Mouse (Mus musculus) left cerebral cortex, adult 8-10 months (tissue): ENCODE measurements around the gene Lrrc72. TPM values are rescaled to one million over a fixed set of nuclear protein-coding genes. Genes with fewer than 3 reads are reported as not detected.
A peak's percentile ranks its signal among the peaks of the same experiment; 100 is the strongest.
"Not testable (repeated sequence)": the region's sequence is repeated elsewhere in the genome, so short reads cannot be mapped to it uniquely, and the experiment has no call there.

ENCODE experiments used
- DNase-seq, 2 experiments: peaks; one replicate each; pipeline ENCODE4 v3.0.0; 2022; ENCODE audit warnings: low spot score in 2 of 2
- total RNA-seq, 4 experiments: library from RNA; stranded (reverse); gene quantifications; 2 replicates each; pipeline ENCODE4 v1.2.4; 2022

Gene Lrrc72
- not detected for total RNA-seq

DNA sequence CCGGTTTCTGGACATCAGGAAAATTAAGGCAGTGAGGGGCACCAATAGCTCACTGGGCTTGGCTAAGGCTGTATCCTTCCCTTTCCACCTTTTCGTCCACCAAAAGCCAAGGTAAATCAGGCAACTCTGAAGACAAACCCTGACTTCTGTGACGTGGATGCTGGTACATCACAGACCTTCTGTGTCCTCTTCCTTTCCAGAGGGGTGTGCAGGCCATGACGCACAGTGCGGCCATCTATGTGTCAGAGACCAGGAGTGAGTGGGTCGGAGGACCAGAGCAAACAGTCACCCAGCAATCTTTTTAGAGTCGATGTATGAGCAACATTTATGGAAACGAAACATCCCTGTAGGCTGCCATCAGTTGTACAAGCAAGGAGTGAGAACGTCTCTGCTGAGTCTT is at the start of gene Lrrc72:
TSS of gene Lrrc72 (minus strand) at position 101 of the 400 bp plus-strand sequence.
- no peak for DNase-seq

DNA sequence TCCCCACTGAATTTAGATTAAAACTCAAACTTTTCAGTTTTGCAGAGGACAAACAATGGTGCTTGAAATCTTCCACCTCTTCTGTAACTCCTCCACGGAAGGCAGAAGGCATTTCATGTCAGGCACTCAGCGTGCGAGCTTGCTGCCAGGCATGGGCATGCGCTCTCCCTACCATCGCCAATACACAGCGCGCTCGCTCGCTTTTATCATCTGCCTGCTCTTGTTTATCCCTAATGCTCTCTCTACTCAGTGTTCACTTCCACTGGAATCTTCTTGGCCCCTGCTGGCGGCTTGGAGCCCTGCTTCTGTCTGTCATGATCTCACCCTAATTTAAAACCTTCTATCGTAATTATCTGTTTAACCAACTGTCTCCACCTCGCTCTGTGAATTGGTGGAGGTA is 49.1 kb upstream of the Lrrc72 start:
- no peak for DNase-seq

DNA sequence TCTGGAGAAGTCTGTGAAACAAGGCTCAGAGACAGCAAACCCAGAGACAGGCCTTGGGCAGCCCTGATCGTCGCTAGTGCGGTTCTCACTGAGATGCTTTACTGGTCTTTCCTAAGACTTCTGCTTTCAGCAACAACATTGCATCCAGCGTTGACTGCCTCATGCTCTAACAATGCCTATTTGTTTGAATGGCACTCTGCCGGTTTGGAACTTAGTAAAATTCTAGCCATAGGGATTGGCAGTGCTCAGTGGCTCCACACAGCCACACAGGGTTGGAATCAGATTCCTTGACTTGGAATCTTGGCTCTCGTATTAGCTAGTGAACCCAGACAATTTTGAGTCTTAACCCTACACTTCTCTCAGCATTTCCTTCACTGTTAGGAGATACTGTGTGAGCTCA is 38.1 kb upstream of the Lrrc72 start:
- no peak for DNase-seq

DNA sequence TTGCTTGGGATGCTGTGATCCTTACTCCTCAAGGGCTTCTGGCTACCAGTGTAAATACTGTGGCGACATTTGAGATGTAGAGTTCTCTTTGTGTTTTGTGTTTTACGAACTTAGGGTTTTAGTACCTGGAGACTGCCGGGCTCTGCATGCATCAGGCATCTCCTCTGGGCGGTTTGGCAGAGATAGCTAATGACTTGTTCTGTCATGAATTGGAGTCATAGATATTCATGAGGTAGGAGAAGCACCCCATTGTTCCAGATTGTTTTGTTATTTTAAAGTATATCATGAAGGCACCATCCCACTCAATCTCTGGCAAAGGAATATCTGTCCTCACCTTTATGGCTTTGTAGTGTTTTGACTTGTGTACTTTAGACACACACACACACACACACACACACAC is 37.3 kb upstream of the Lrrc72 start:
- no peak for DNase-seq

DNA sequence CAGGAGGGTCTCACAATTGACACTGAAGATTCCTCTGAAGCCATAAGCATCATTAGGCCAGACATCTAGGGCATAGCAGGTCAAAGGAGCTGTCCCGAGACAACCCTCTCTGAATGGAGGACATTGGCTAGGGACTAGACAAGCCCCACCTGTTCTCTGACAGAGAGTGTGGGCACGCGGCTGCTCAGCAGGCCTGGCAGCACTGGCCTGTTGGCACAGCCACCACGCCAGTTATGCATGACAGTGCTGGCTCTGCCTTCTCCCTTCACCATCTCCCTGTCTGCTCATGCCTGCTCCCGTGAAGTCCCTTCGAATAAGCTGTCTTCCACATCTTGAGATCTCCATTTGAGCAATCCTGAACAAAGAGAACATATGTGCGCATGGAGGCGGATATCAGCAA is 36.4 kb upstream of the Lrrc72 start:
- no peak for DNase-seq

DNA sequence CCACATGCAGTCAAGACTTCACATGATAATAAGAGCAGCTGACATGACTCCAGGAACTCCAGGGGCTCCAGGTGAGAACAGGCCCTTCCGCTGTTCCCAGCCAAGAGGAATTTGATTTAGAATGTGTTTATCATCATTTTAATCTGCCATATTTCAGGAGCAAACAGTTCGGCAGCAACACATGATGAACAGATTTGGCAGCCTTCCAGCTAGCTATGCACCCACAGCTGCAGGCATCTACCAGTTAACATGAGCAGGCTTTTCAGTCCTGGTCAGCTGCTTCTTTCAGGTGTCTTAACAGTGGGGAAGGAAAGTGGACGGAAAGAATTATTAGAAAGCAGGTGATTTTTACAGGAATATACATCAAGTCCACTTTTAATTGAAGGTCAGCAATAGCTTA is 21.6 kb upstream of the Lrrc72 start:
- DNase-seq, result no peak

DNA sequence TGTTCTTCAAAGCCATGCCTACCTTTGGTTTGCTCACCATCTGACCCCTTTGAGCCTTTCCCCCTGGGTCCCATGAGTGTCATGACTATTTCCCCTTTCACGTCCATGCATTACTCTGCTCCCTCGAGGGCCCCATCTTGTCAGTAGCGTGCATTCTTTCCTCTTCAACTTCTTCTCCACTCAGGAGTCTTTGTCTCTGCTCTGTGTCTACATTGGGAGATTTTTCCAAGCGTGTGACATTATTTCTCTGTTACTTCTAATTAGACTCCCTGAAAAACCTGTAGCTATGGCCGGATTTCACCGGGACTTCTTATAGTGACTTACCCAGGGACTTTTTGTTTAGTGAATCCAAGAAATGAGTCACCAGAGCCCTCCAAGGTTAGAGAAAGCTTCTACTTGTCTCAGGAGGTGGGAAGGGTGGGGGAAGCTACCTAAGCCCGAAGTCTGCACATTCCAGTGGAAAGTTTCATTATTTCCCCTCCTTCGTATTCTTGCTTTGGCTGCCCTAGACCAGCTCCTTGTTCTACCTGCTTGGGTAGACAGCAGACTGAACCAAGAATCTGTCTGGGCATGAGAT is 14.6 kb upstream of the Lrrc72 start:
- DNase-seq, result no peak

DNA sequence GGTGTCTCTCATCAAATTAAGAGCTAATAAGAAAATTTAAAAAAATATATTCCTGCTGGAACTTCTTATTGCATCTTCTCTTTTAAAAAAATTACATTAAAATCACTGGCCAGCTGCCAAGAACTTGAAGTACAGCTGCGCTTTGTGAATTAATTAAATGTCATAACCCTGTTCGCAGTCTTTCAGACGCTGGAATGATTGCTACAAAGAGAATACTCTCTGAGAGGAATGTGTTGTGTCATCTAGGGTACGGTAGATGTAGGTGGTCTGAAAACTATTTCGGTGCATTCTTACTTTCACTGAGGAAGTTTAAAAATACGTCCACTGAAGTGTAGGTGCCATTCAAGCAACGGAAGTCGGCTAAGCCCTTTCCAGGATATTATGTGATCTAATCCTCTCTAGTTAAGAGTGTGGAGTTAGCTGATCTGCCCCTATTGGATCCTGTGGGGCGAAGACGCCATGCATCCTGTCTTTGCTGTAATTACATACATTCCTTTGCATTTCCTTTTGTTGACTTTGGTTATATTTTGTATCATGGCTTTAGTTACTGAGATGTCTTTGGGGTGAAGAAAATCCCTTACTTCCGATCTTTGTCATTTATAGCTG is 9.0 kb upstream of the Lrrc72 start:
- DNase-seq, result no peak

DNA sequence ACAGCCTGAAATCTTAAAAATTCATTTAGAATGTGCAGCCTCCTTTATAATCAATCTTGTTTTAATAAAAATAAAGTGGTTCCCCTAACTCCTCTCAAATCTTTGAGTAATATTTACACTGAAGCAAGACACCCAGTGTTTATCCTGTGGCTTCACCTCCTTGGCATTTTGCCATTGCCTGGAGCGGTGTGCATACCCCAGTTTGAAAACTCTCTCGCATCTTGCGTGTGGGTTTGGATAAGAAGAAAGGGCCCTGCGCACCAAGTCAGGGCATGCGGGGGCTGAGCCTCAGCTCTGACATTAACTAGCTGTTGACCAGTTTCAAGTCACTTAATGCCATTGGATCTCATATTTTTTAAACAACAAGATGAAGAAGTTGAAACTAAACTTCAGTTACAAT is 2.2 kb upstream of the Lrrc72 start:
- DNase-seq, result no peak

DNA sequence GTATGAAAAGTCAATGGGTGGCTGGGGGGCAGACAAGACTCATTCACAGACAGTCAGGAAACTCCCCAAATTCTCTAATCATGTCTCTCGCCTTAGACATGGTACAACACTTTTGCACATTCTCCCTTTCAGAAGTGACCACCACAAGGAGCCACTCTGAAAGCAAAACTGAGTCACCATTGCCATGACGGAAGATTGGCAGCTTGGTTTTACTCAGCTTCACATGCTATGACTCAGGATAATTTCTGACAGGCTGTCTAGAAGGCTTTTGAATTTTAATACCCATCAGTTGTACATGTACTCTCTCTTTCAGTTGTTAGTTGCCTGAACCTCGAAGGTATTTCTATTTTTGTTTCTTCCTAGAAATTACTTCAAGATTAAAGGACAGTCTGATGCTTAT is 12.0 kb downstream of the Lrrc72 start:
- DNase-seq, result no peak

DNA sequence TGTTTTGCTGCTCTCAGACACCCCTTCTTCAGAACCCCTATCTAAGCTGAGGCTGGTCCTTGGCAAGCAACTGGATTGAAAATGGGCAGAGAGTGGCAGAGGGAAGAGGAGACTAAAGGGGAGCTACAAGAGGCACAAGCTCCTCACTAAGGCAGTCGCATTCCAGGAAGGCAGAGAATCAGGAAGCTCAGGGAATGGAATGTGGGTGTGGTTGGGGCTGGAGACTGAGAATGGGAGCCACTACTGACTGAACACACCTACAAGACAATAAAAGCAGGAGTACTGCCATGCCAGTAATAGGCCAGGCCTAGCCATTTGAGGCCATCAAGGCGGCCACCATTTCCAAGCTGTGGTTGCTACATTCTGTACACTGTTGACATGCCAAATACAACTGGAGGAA is 21.8 kb downstream of the Lrrc72 start:
- no peak for DNase-seq

DNA sequence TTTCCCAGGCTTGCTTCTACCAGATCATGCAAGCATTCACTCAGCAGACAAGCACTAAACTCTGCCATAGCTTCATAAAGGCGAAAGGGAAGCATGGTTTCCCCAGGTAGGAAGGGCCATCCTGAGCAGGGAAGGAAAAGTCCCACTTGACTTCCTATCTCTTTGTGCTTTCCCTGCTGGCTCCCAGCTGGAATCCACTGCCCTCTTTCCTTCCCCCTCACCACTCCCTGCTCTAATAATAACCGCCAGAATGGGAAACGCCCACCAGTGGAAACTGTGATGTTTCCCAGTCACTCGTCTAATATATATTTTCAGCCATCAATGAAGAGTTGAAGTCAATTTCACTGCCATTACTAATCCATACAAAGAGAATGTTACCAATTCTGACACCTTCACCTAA is 28.8 kb downstream of the Lrrc72 start:
- DNase-seq, result no peak

DNA sequence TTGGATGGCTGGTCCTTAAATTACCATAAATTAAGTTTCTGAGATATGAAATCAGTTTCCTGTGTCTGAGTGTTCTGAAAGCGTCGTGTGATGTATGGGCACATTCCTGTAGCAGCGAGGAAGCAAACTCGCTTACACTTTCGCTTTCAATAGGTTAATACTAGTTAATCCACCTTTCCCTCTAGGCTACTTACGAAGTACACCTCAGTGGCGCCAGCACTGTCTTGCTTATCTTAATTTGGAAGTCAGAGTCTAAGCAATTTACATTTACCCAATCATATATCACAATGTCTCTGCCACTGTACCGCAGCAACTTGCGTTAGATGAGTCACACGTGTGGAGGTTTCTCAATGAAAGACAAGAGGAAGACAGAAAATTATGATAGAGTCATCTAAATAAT is 36.3 kb downstream of the Lrrc72 start:
- no peak for DNase-seq

DNA sequence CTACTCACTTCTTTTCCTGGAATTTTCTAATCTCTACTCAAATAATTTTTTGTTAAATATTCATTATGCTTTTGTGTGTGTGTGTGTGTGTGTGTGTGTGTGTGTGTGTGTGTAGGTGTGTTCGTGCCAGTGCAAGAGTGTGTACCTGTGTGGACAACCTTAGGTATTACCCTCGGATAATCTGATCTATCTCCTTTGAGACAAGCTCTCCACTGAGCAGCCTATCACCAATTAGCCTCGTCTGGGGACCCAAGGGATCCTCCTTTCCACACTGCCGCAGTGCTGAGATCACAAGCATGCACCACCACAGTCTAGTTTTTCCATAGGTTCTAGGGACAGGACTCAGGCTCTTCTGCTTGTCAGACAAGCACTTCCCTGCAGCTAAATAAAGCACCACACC is 37.0 kb downstream of the Lrrc72 start:
- no peak for DNase-seq

DNA sequence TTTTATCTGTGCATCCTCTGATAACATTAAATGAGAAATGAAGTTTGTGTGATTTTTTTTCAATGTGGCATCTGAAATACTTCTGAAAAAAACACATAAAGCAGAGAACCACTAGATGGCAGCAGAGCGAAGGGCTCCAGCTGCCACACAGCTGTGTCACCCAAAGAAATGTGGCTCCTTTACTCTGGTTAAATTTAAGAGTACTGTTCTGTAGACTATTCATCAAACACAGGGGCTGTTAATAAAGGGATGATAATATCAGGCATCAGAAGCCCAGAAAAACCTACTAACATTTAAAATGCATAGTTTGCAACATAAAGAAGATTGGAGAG is 38.1 kb downstream of the Lrrc72 start:
- no peak for DNase-seq

DNA sequence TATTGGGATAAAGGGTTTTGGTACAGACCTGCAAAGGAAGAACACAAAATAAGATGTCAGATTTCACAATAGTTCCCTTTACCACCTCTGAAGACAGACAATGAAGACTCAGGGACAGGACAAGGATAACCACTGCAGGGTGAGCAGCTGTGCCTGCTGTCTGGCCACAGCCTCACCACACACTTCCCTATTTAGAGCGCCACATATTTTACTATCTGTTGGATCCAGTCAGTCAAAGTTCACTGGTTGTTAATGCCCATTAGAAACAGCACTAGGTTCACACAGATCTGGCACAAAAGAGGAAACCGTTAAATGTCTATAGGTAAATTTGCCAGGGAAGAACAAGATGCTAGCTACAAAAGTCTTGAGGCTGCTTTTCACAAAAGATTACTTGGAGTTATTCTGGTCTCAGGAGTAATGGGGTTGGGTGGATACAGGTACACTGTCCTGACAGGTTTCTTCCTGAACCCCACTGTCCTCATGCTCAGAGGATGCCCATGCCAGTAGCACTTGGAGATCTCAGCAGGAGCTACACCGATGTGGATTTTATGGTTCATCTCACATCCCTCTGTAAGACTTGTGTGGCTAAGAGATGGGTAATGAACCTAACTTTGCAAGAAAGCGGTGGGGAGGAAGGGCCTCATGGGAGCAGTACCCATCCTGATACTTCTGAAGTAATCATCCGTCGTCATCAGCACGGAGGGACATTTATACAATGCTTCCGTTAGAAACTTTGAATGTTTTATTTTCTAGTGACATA is 38.6 kb downstream of the Lrrc72 start:
- DNase-seq, result no peak

DNA sequence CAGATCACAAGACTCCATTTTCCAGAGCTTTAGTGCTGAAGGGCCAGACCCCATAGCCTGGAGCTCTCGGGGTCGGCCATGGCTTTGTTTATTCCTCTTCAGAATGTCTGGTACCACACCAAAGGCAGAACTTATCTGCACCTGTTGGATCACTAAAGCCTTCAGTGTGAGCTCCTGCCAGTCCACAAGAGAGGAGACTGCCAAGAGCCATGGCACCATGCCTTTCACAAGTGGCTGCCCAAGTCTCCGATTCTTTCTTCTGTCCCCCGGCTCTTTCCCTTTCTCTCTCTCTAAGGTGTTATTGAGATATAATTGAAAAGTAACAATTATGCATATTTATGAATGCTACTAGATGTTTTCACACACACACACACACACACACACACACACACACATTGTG is 43.1 kb downstream of the Lrrc72 start:
- DNase-seq, result no peak

DNA sequence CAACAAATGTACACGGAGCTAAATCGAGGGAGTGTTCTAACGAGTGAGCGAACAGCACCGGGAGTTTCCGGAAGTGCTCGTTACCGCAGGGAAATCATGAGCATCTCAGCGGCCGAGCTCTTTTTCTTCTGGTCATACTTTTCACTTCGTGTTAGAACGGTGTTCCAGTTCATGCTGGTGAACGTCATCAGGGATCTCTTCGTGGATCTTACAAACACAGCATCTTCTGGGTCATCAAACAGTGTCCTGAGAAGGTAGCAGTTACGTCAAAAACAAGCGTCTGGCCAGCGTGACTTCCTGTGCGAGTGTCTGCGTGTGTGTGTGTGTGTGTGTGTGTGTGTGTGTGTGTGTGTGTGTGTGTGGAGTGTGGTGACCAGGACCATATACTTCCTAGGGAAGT is 44.7 kb downstream of the Lrrc72 start:
- peak in 1 of 2 experiments; percentile 17 for DNase-seq

DNA sequence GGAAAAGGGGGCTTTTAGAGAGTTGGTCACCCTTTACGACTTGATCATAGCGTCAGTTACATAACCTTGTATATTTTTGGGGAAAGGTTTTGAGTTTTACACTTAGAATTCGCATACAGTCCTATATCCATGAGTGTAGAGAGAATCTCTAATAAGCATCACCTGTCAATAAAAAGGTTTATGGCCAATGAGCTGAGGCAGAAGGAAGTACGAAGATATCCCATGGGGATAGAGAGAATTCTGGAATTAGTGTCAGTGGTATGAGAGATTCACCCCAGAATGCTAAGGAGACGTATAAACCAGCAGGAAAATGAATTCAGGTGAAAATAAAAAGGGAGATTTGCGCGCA is 45.4 kb downstream of the Lrrc72 start:
- DNase-seq, result no peak

DNA sequence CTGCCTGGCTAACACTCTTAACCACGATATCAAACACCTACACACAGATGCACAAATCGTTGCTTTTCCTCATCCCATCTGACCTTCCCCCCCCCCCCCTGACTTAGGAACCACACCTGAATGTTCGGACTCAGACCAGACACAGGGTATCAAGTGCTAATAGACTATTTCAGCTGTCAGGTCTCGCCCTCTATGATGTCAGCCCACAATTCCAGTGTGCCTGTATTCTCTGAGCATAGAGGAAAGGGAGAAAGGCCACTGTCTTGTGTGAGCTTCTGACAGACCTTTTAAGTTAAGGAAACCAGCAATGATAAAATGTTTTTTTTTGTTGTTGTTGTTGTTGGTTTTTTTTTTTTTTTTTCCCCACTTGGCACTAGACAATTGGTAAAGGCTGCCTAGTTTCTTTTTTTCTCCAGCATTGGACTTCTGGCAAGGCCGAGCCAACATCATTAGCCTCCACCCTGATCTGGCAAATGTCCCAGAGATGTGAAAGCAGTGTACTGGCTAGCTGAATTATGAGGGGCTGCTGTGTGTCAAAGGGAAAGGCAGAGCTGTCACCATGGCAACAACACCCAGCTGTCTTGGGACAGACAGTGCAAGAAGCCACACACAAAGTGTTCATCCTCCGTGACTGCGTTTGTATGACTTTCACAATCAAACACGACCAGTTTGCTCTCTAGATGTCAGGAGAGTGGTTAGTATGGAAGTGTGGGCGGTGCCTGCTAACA is 46.0 kb downstream of the Lrrc72 start:
- DNase-seq, result peak in 1 of 2 experiments; percentile 48

DNA sequence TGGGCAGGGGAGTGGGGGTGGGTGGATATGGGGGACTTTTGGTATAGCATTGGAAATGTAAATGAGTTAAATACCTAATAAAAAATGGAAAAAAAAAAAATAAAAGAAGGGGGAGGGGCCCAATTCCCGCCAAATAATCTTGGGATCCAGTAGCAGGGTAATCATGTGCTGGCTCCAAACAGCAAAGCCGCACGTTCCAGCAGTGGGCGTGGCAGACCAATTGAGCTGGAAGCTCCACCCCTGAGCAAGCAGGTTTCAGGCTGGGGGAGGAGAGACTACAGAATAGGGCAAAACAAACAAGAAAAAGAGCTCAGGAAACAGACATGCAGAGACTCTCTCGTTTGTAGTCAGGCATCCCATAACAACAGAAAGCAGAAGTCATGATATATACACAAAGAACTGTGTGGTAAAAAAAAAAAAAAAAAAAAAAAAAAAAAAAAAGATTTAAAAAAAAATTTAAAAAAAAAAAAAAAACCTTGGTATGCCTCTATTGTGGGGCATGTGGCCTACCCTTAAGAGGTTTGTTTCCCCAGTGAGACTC is 47.5 kb downstream of the Lrrc72 start:
- DNase-seq, result not testable (repeated sequence)

DNA sequence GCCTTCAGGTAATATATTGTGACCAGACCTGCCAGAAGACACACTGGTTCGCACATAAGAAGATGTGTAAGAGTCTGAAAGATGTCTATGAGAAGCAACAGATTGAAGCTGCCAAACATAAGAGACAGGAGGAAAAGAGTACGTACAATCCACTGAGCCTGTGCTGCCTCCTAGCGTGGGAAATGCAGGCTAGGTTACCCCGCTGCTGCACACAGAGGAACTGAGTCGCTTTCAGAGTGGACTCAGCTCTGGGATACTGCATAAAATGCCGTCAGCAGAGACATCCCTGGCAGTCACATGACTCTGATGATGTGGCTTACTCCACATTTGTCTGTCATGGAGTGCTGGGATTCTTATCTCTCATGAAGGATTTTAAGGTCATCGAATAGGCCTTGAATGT is 58.2 kb downstream of the Lrrc72 start:
- DNase-seq, result no peak
